ENCODE assay signal across 14 mouse cellular contexts in the genomic region with DNA sequence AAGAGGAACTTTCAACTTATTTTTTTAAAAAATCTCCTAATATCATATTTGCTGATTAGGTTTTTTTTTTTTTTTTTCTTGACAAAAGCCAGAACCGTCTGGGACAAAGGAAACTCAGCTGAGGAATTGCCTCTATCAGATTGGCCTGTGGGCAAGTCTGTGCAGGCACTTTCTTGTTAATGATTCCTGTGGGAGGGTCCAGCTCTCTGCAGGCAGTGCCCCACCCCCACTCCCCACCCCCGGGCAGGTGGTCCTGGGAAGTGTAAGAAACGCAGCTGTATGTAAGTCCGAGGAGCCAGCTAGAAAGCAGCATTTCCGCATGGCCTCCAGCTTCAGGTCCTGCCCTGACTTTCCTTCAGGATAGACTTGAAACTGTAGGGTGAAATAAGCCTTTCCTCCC.
DNase-seq lines count a peak whose midpoint lies in the region; ATAC-seq lines count a peak whose summit lies in the region.
"Had no signal": no experiment of that assay in that cellular context is flagged by ENCODE, and none has a peak within 500 bp of the region (broad histone marks: within the 10 kb centered on the region; RNA-seq: fewer than 3 reads in every experiment).

No protein-coding gene starts in this region.

- WGBS in heart, embryonic 15.5 days: 13% methylated on average over 5 of the region's 5 CpGs
- WGBS in midbrain, embryonic 12.5 days: 19% methylated on average over 5 of the region's 5 CpGs
- WGBS in midbrain, embryonic 15.5 days: 12% methylated on average over 5 of the region's 5 CpGs
- WGBS in stomach, embryonic 16.5 days: 15% methylated on average over 5 of the region's 5 CpGs

- no peak overlapping the region for H3K4me3 ChIP-seq in heart, embryonic 15.5 days
- no peak overlapping the region for H3K4me3 ChIP-seq in midbrain, embryonic 12.5 days
- no peak overlapping the region for H3K4me3 ChIP-seq in midbrain, embryonic 15.5 days
- H3K4me3 ChIP-seq in stomach, embryonic 16.5 days (replicated peaks; ENCODE audit: low read length): no peak overlapping the region
- H3K4me3 ChIP-seq: embryonic facial prominence, embryonic 15.5 days had no signal

- no peaks in the 10 kb centered on the region for H3K9me3 ChIP-seq in heart, embryonic 15.5 days (replicated peaks)
- no peaks in the 10 kb centered on the region for H3K9me3 ChIP-seq in midbrain, embryonic 12.5 days
- H3K9me3 ChIP-seq in midbrain, embryonic 15.5 days: no peaks in the 10 kb centered on the region
- no peaks in the 10 kb centered on the region for H3K9me3 ChIP-seq in stomach, embryonic 16.5 days (replicated peaks; ENCODE audit: control insufficient read depth, low read length)
- H3K9me3 ChIP-seq: embryonic facial prominence, embryonic 15.5 days had no signal

- H3K4me2 ChIP-seq in heart, embryonic 15.5 days: peak overlapping the region; percentile 15; the same call in 1 of the 2 replicates
- H3K4me2 ChIP-seq in midbrain, embryonic 12.5 days (replicated peaks): no peak overlapping the region
- no peak overlapping the region for H3K4me2 ChIP-seq in midbrain, embryonic 15.5 days
- H3K4me2 ChIP-seq in stomach, embryonic 16.5 days (ENCODE audit: low read depth, low read length): no peak overlapping the region
- H3K4me2 ChIP-seq: embryonic facial prominence, embryonic 15.5 days had no signal

- H3K4me1 ChIP-seq in heart, embryonic 15.5 days (replicated peaks): no peaks in the 10 kb centered on the region
- peaks cover 10% of the 10 kb centered on the region; the same call in 1 of the 2 replicates for H3K4me1 ChIP-seq in midbrain, embryonic 12.5 days
- no peaks in the 10 kb centered on the region for H3K4me1 ChIP-seq in midbrain, embryonic 15.5 days
- H3K4me1 ChIP-seq in stomach, embryonic 16.5 days (ENCODE audit: control insufficient read depth, insufficient read depth, low read length): no peaks in the 10 kb centered on the region
- H3K4me1 ChIP-seq: embryonic facial prominence, embryonic 15.5 days had no signal

- H3K36me3 ChIP-seq in heart, embryonic 15.5 days: no peaks in the 10 kb centered on the region
- H3K36me3 ChIP-seq in midbrain, embryonic 12.5 days: no peaks in the 10 kb centered on the region
- no peaks in the 10 kb centered on the region for H3K36me3 ChIP-seq in midbrain, embryonic 15.5 days (replicated peaks)
- no peaks in the 10 kb centered on the region for H3K36me3 ChIP-seq in stomach, embryonic 16.5 days (ENCODE audit: control insufficient read depth, insufficient read depth, low read length)
- H3K36me3 ChIP-seq: embryonic facial prominence, embryonic 15.5 days had no signal

- no peak for DNase-seq in heart, adult 9 months (ENCODE audit: low spot score in 2 of 2)
- peak; percentile 20 for DNase-seq in embryo, embryonic 11.5 days (ENCODE audit: low read depth, low spot score)
- DNase-seq in layer of hippocampus, postnatal 14 days (ENCODE audit: low spot score in 2 of 2): no peak
- DNase-seq: cerebellum, adult 2 months; gastrocnemius, postnatal 14 days; left cerebral cortex, postnatal 4 days; thymus, postnatal 14 days had no signal

- no peak for ATAC-seq in heart, embryonic 15.5 days (replicated peaks; ENCODE audit: insufficient number of reproducible peaks, insufficient read depth, low FRiP score, low read depth)
- peak; percentile 62; the same call in 1 of the 2 replicates for ATAC-seq in midbrain, embryonic 12.5 days (ENCODE audit: low FRiP score, low read depth)
- no peak for ATAC-seq in midbrain, embryonic 15.5 days (replicated peaks)
- 0 out of 2 replicates have a peak, but pooled peaks have one; percentile 21 for ATAC-seq in stomach, embryonic 16.5 days (ENCODE audit: insufficient read depth, low FRiP score)
- no peak for ATAC-seq in erythroid progenitor cell, adult 5-6 weeks (replicated peaks; ENCODE audit: low FRiP score, poor library complexity, severe bottlenecking)
- ATAC-seq: CD4-positive, CD25-positive, alpha-beta regulatory T cell, adult 4 months had no signal

- peaks cover 6% of the 10 kb centered on the region; the same call in 1 of the 2 replicates for H3K27me3 ChIP-seq in heart, embryonic 15.5 days
- peaks cover 5% of the 10 kb centered on the region; the same call in 1 of the 2 replicates for H3K27me3 ChIP-seq in midbrain, embryonic 12.5 days
- no peaks in the 10 kb centered on the region for H3K27me3 ChIP-seq in midbrain, embryonic 15.5 days (replicated peaks)
- H3K27me3 ChIP-seq in stomach, embryonic 16.5 days (ENCODE audit: control insufficient read depth, insufficient read depth, low read length): no peaks in the 10 kb centered on the region
- H3K27me3 ChIP-seq: embryonic facial prominence, embryonic 15.5 days had no signal

- H3K9ac ChIP-seq in heart, embryonic 15.5 days: no peak overlapping the region
- no peak overlapping the region for H3K9ac ChIP-seq in midbrain, embryonic 12.5 days (replicated peaks)
- no peak overlapping the region for H3K9ac ChIP-seq in midbrain, embryonic 15.5 days
- no peak overlapping the region for H3K9ac ChIP-seq in stomach, embryonic 16.5 days (ENCODE audit: low read length)
- H3K9ac ChIP-seq: embryonic facial prominence, embryonic 15.5 days had no signal

- H3K27ac ChIP-seq in heart, embryonic 15.5 days: no peak overlapping the region
- H3K27ac ChIP-seq in midbrain, embryonic 12.5 days (replicated peaks): no peak overlapping the region
- no peak overlapping the region for H3K27ac ChIP-seq in midbrain, embryonic 15.5 days
- H3K27ac ChIP-seq in stomach, embryonic 16.5 days (ENCODE audit: low read length): peak overlapping the region; percentile 31; the same call in 1 of the 2 replicates
- H3K27ac ChIP-seq: embryonic facial prominence, embryonic 15.5 days had no signal

Comparison
In these comparisons a context has a peak if more than half of its experiments do, and no peak if none do; other contexts are left out.
1. ATAC-seq: peak in midbrain, embryonic 12.5 days (single experiment) and stomach, embryonic 16.5 days (single experiment); none in heart, embryonic 15.5 days (single experiment), midbrain, embryonic 15.5 days (single experiment) and erythroid progenitor cell, adult 5-6 weeks (single experiment).